Mouse (Mus musculus) right cerebral cortex, adult 18-20 months (tissue): Measurements from ENCODE around the gene Tanc1.
"Not testable (repeated sequence)": the region's sequence is repeated elsewhere in the genome, so short reads cannot be mapped to it uniquely, and the experiment has no call there.

Experiments used
- DNase-seq: peaks from one replicate; pipeline ENCODE4 v3.0.0; 2022; ENCODE audit warnings: mixed read lengths

The Tanc1 gene

DNA sequence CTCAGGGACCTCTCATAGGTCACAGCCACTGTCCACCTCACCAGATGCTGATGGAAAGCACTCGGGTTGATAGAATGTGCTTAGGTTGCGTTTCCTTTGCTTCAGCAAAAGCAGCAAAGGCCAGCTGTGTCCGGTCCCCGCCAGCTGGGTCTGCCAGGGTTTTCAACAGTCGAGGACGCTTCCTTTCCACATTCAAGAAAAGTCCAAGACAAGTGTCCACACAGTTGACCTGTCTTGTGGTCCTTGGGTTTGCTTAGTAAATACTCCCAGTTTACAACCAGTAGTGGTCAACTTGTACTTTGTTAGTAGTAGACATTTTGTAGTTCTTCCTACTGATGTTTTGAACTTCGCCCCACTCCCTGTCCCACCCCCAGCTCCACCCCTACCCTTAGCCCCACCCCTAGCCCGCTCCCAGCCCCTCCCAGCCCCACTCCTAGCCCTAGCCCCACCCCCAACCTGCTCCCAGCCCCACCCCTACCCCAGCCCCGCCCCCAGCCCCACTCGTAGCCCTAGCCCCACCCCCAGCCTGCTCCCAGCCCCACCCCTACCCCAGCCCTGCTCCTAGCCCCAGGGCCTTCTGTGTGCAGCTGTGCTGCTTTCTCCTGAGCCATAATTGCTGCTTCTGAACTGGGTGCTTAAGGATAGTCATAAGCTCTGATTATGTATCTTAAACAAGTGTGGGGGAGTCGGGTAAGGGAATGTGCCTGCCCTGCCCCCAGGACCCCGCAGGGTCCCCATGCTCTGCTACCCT lies 229.5 kb downstream of the Tanc1 start:
- DNase-seq: no peak

DNA sequence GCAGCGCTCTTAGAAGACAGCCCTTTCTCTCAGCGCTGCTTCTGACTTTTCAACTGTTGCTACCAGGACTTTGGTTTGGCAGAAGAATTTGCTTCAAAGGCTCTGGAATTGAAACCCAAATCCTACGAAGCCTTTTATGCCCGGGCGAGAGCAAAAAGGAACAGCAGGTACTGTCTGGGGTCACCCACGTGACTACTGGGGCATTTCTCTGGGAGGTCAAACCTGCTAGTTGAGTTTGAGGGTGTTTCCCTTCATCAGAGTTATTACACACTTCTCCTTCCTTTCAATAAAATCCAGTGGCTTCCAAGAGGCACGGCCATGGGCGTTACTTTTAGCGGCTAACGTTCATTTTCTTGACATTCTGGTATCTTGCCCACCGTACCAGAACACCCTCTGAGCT lies 230.1 kb downstream of the Tanc1 start:
- DNase-seq: no peak

DNA sequence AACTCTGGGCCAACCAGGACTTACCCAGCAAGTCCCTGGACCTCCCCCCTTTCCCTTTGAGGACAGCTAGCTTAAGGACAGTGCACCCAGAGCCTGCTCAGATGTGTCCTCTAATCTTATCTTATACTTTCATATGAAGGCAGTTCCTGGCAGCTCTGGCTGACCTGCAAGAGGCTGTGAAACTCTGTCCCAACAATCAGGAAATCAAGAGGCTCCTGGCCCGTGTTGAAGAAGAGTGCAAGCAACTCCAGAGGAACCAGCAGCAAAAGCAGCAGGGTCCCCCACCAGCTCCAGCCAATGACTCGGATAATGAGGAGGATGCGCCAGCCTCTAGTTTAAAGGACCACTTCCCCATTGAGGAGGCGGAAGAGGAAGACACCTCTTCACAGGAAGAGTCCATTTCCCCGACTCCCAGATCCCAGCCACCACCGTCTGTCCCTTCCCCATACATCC lies 230.7 kb downstream of the Tanc1 start:
- no peak for DNase-seq

DNA sequence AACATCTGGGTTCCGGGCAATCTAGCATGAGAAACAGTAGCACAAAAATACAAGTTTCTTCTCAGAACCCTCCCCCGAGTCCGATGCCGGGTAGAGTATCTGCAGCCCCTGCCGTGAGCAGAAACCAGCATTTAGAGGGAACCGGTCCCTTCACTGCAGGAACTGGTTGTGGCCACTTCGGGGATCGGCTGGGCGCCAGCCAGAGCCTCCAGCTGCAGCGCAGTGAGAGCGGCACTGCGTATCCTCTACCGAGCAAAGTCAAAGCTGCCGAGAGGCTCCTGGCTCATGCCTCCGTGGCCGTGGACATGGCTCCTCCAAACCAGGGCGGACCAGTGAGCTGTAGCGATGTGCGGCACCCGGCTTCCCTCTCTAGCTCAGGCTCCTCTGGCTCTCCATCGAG lies 231.3 kb downstream of the Tanc1 start:
- DNase-seq: no peak

DNA sequence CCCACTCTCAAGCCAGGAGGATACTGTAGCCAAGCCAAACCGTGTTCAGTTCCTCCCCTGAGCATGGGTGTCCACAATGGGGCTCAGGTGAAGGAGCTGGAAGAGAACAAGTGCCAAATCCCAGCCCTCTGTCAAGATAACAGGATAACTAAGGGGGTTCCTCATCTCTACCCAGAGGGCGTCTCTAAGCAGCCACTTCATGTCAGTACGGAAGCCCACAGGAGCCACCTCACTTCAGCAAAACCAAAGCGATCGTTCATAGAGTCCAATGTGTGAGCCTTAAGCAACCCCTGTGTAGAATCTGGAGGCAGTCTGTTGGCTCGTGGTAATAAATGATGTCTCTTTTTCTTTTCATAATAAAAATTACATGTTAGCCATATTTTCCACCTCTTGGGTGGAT lies 232.0 kb downstream of the Tanc1 start:
- no peak for DNase-seq

DNA sequence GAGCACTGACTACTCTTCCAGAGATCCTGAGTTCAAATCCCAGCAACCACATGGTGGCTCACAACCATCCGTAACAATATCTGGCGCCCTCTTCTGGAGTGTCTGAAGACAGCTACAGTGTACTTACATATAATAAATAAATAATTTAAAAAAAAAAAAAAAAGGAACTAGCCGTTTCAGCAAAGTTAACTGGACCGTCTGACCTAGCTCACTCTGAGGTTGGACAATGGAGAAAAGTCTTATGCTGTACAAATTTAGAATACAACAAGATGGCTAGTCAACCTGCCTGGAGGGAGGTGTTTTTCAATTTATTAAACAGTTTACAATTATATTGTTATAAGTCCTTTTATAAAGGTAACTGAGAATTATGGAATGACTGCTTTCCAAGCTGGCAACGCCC lies 240.0 kb downstream of the Tanc1 start:
- DNase-seq: not testable (repeated sequence)

DNA sequence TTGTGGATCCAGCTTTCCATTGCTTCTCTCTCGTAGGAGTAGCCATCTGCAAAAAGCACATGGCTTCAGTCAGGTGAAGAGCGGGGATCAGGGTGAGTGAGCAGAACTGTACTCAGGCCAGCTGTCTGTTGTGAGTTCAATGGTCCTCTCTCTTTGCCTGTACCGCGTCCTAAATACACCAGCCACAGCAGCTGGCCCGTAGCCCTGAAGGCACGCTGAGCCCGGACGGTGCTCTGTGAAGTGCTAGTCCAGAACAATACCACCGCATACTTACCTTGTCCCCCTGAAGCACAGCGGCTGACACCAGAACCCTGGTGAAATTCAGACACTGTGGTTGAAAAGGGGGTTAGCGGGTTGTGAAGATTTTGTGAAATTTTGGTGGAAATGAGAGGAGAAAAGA lies 241.1 kb downstream of the Tanc1 start:
- DNase-seq: no peak

DNA sequence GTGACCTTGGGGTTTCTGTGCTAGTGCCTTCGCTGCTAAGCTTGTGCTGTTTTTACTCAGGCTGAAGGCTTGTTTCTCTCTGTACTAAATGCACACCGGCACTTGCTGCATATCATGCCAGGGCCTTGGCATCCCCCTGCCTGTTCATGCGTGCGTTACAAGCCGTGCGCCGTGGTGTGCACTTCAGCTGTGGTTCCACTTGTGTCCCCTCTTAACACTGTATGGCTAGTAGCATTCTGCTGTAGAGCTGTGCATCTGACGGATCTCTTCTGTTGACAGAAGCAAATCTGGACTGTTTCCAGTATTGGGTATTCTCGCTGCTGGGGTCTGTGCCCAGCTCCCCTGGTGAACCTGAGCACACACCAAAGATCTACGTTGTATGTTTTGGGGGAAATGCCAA lies 241.7 kb downstream of the Tanc1 start:
- DNase-seq: no peak

DNA sequence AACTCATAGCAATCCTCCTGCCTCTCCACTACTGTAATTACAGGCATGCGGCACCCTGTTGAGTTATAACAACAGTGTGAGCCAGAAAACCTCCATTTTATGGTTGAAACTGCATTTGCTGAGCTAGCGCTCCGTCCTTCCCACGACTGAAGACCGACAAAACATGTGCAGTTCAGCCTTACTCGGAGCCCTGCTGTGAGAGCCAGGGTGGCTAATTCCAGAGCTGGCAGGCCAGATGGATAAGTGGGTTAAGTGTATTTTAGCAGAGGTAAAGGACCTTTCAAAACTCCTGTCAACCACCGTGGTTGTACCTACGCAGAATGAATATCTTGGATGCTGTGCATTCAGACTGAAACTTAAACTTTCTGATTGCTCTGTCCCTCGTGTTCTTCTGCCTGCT lies 242.5 kb downstream of the Tanc1 start:
- peak; percentile 25 for DNase-seq

DNA sequence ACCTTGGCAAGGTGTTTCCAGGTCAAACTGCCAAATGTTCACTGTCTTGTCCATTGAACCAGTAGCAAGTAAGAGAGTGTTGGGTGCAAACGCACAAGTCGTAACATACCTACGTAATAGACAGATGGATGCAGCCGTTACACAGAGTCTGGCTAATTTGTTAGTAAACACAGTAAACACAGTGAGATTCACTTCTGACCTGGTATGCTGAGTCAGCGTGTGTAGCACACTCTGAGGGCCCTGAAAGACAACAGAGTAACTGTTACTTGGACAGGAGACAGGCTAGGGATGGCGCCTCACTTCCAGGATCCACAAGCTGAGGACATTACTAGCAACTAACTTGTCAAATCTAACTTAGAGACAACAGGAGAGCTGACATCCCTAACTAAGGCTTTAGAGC lies 250.8 kb downstream of the Tanc1 start:
- no peak for DNase-seq

DNA sequence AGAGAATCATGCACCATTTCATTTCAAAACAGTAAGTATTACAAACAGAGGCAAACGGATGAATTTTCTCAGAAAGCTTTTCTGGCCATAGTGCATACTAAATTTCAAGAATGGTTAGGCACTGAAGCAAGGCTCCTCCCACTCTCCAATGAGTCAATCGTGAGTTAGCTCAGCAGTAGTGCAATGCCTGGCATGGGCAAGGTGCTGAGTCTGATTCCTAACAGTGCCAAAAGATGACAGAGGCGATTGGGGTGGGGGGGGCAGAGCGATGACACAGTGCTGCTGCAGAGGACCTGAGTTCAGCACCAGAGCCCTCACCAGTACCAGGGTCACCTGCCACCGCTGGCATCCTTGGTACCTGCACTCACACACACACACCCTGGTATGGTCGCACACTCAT lies 258.7 kb downstream of the Tanc1 start:
- DNase-seq: no peak

DNA sequence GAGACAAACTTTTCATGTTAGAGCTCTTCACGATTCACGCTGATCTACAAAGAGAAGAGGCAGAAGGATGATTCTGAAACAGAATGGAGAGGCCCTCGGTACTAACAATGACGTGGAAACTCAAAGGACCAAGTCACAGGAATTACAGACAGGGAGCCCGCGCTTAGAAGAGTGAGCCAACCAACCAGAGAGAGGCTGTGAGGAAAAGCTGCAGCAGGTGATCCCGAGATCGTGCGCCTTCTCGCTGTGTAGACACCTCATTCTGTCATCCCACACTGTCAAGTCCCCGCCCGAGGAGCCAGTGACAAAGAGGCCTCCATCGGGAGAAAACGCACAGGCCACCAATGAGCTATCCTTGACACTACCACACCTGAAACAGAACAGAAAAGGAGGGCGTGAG lies 264.6 kb downstream of the Tanc1 start:
- DNase-seq: no peak

DNA sequence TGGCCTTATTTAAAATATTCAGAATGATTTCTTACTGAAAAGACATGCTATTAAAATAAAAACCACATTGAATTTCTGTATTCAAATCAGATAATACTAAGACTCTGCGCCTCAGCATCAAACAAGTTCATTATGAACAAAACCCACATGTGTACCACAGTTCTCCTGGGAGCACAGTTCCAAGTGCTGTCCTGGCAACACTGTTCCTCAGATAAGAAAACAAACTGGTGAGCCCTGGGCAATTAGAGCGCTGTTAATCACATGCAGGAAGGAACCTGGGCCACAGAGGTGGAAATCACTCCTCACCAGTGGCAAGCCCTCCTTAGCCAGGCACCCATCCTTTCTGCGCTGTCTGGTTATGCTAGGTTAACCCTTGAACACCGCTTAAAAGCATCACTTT lies 265.5 kb downstream of the Tanc1 start:
- DNase-seq: no peak

DNA sequence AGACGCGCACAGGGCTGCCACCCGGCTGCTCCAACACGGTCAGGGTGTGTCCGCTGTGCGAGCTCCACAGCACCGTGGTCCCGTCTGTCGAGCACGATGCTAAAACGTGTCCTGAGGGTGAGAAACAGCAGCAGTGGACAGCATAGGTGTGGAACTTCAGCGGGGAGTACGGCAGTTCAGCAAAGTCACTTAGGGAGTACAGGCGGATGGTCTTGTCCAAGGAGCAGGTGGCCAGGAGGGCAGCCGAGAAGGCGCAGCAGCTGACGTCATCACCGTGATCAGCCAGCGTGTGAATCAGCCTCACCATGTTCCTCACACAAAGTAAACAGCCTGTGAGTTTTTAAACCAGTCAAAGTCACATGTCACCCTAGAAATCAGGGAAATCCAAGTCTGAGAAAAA lies 266.4 kb downstream of the Tanc1 start:
- DNase-seq: no peak

DNA sequence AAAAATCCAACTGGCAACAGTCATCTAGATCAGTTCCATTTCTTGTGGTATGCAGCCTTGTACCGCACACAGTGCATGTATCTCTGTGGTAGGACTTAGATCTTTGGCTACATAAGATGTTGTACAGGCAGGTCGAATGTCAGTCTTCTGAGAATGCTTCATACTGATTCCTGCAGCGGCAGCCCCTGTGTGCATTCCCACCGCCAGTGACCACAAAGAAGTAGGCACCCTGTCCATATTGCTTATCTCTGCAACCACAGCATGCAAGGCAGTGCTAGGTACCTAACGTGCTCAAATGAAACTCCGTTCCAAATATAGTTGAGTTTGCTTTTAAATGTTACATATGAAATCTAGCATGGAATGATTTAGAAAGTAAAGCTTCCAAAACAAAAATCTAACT lies 269.6 kb downstream of the Tanc1 start:
- no peak for DNase-seq

DNA sequence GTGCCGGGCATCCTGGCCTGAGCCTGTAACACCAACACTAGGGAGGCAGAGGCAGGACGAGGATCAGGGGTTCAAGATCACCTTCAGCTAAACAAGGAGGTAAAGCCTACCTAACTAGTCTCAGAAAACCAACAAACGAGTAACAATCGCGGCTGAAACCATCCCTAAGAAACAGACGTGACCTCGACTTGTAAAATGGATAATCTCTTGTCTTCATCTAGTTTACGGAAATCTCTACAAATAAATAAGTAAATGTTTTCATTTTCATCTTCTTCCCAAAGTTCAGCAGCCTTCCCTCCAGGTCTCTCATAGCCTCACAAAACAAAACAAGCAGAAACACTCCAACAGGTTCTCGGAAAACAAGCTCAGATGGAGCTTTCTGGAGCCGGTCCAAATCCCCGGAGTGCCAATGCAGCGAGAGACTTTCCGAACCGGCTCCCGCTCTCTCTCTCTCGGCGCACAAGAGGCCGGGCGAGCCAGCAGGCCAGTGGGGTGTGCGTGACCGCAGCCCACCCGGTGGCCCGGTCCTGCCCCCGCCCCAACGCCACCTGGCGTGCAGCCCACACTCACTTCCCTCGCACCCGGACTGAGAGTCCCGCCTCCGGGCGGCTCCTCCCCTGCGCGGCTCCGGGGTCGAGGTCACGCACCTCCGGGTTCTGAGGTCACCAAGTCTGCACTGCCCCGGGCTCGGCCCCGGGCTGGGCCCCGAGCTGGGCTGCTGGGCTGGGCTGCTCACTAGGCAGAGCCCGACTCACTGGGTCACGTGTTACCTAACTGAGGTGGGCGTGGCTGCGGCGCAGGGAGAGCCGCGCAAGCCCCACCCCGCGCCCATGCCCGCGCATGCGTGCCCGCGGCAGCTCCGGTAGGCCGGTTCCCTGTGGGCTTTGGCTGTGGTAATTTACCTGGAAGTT lies 270.2 kb downstream of the Tanc1 start, which contains the start of gene Wdsub1:
Gene Wdsub1, minus strand, starts transcription at position 761 of the 911 bp plus-strand sequence.
- DNase-seq: peak; percentile 94

DNA sequence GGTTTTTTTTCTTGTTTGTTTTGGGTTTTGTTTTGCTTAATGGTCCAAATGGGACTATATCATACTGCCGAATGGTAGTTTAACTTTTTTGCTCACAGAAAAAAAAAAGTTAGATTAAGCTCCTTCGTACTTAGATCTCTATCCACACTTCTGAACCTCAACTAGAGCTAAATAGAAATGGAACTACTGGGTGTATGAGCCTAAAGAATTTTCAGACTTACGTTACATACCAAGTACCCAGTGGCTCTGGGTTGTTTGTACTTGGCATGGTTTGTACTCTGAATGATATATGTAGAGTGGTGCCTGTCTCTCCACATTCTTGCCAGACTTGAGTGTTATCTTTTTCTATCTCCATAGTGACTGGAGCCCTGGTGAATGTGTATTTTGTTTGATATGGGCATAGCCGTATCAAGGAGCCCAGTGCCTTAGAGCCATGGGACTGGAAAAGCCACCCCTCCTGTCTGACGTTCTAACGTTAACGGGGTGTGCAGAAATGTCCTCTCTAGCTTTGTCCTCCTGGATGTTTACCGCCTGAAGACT lies 271.0 kb downstream of the Tanc1 start:
- DNase-seq: no peak

DNA sequence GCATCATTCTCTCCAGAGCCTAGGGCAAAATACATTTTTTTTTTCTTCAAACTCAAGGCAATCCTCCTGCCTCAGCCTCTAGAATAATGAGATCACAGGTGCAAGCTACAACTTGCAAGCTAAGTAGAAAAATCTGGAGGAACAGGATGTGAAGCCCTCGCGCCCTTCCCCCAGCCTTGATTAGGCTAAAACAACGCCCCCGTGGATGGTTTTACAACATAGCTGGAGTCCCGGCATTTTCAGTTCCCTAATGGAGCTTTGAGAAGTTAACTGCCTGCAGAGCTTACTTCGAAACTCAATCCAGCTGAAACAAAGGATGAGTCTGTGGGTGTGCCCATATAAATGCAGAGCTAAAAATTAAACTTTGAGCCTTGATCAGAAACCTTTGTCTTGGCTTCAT lies 277.9 kb downstream of the Tanc1 start:
- DNase-seq: no peak
